Mouse (Mus musculus) bone marrow, adult 2 months (tissue): ENCODE measurements around the gene Clpsl2. TPM values are rescaled to one million over a fixed set of nuclear protein-coding genes. Genes with fewer than 3 reads are reported as not detected.
A peak's percentile ranks its signal among the peaks of the same experiment; 100 is the strongest.

Source experiments
- H3K27ac ChIP-seq: fragments of 200-500 bp; 2 replicates; pipeline ENCODE4 v1.5.1; 2012; ENCODE audit warnings: low read depth, mild to moderate bottlenecking, control low read depth, inconsistent platforms, low read length; ENCODE audit not compliant: control insufficient read depth, poor library complexity, insufficient read depth
- H3K4me1 ChIP-seq: fragments of 200-500 bp; 2 replicates; pipeline ENCODE4 v1.6.1; 2011; ENCODE audit warnings: low read length; ENCODE audit not compliant: control insufficient read depth, insufficient read depth
- H3K4me3 ChIP-seq: fragments of 200-500 bp; replicated peaks from 2 replicates; pipeline ENCODE3; 2011; ENCODE audit warnings: mild to moderate bottlenecking, low read depth, low read length, control low read depth; ENCODE audit not compliant: control insufficient read depth
- CTCF ChIP-seq: fragments of 200-500 bp; IDR thresholded peaks from 2 replicates; pipeline ENCODE4 v1.5.1; 2011; ENCODE audit warnings: low read length, control low read depth; ENCODE audit not compliant: control insufficient read depth, insufficient read depth
- POLR2A ChIP-seq: fragments of 200-500 bp; IDR thresholded peaks from 2 replicates; pipeline ENCODE4 v1.6.1; 2011; ENCODE audit warnings: low read depth, mild to moderate bottlenecking, control low read depth, low read length, borderline replicate concordance; ENCODE audit not compliant: control insufficient read depth
- WGBS: fragments of 180-500 bp; shearing (Covaris S2); methylation state at CpG from one replicate; pipeline ENCODE4 v1.1.7; 2018; 5-methylcytosine and 5-hydroxymethylcytosine counted together
- polyA plus RNA-seq: library from polyadenylated mRNA; stranded (reverse); fragments of >200 nt; gene quantifications from 2 replicates; pipeline ENCODE4 v1.2.4, GENCODE M21; 2011; ENCODE audit warnings: low replicate concordance; ENCODE audit not compliant: missing spikeins, insufficient read depth, insufficient read length

Gene Clpsl2
- polyA plus RNA-seq, 1 experiment, result not detected

DNA sequence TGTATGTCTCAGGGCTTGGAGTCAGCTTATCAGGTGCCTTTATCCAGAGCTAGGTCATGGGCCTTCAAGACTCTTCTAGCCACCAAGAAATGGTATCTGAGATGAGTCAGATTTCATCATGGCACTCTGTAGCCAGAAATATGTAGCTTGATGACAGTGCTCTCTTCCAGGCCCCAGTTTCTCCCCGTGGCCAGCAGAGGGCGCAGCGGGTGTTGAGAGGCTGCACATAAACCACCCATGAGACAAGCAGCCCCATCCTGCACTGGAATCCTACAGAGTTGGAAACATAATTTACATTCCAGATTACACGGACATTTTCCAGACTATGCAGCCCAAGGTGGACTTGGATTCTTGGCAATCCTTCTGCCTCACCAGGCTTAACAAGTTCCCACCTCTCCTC lies 43.8 kb downstream of the Clpsl2 start:
- TF ChIP-seq POLR2A, result no peak
- peak; percentile 90 for TF ChIP-seq CTCF
- Histone ChIP-seq H3K27ac (no peak overlapping the region), H3K4me1 (peaks cover 6% of the 10 kb centered on the region; the same call in 1 of the 2 replicates), H3K4me3 (no peak overlapping the region)
- WGBS, result 13% methylated on average over 4 of the region's 4 CpGs

GRCm38 (mm10) chr17:28593965-28594364 lies 44.8 kb downstream of the Clpsl2 start:
- Histone ChIP-seq H3K4me1 (peaks cover 4% of the 10 kb centered on the region; the same call in 1 of the 2 replicates), H3K27ac (no peak overlapping the region), H3K4me3 (no peak overlapping the region)
- no peak for TF ChIP-seq CTCF
- TF ChIP-seq POLR2A, result no peak
- 55% methylated on average over 4 of the region's 4 CpGs for WGBS

- H3K4me3 ChIP-seq, result no peak overlapping the region
- H3K4me1 ChIP-seq, result no peaks in the 10 kb centered on the region; the same call in 1 of the 2 replicates
- WGBS, result 76% methylated on average over 5 of the region's 5 CpGs
- H3K27ac ChIP-seq, result no peak overlapping the region
- TF ChIP-seq POLR2A (no peak), CTCF (no peak)
These were observed 51.6 kb downstream of the Clpsl2 start for GRCm38 (mm10) chr17:28600780-28601179.

- Histone ChIP-seq H3K4me1 (no peaks in the 10 kb centered on the region; the same call in 1 of the 2 replicates), H3K27ac (no peak overlapping the region), H3K4me3 (no peak overlapping the region)
- WGBS, result 77% methylated on average over 9 of the region's 9 CpGs
- TF ChIP-seq POLR2A, result no peak
- TF ChIP-seq CTCF, result no peak
These were observed 52.5 kb downstream of the Clpsl2 start for GRCm38 (mm10) chr17:28601557-28602250.

Other genes starting within 250 kb of the Clpsl2 start
- gene Fance, start 235.9 kb upstream of the Clpsl2 start, polyA plus RNA-seq, result 24.9 and 40.5 TPM in 2 replicates
- 776 and 1,141 TPM in 2 replicates for gene Rpl10a, start 220.9 kb upstream of the Clpsl2 start, polyA plus RNA-seq
- gene Tead3, start 198.6 kb upstream of the Clpsl2 start, polyA plus RNA-seq, result 1.1 and 2.8 TPM in 2 replicates
- gene Tulp1, start 184.2 kb upstream of the Clpsl2 start, polyA plus RNA-seq, result 1.9 and 7.8 TPM in 2 replicates
- gene Fkbp5, start 31.9 kb upstream of the Clpsl2 start, polyA plus RNA-seq, result 29.4 and 48.6 TPM in 2 replicates
- gene Armc12, start 18.6 kb upstream of the Clpsl2 start, polyA plus RNA-seq, result not detected in 2 replicates
- gene Clps, start 11.4 kb downstream of the Clpsl2 start, polyA plus RNA-seq, result not detected in 2 replicates
- not detected in 2 replicates for gene Lhfpl5, start 26.2 kb downstream of the Clpsl2 start, polyA plus RNA-seq
- 67.3 and 78.8 TPM in 2 replicates for gene Srpk1, start 73.3 kb downstream of the Clpsl2 start, polyA plus RNA-seq
- gene Slc26a8, start 140.8 kb downstream of the Clpsl2 start, polyA plus RNA-seq, result 5.3 and 5.9 TPM in 2 replicates
- gene Mapk14, start 141.9 kb downstream of the Clpsl2 start, polyA plus RNA-seq, result 35.7 and 100 TPM in 2 replicates
- gene AC170998.1, start 176.7 kb downstream of the Clpsl2 start, polyA plus RNA-seq, result 2.7 and 6.1 TPM in 2 replicates
- gene Mapk13, start 219.9 kb downstream of the Clpsl2 start, polyA plus RNA-seq, result 37.7 and 70.0 TPM in 2 replicates